Mouse (Mus musculus): ENCODE results near the gene Pdha2.

The Pdha2 gene

DNA sequence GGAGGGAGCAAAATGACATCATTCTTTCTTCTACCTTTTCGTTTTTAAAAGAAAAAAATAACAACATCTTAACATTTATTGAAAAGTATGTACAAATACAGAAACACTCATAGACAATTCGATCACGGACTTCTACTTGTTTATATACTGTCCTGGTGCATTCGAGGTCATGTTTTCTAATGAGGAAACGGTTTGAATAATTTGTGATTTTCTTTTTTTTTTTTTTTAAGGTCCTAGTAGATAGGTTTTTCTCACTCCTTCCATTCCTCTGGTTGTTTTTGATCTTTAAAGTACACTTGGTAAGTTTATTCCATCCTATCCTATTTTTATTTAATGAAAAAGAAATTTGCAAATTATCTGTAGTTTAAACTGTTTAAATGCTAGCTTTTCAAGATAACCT is at the start of gene Pdha2:
Gene Pdha2 (minus strand): TSS at position 101 of the 400 bp plus-strand sequence.
- no peak for DNase-seq (ENCODE audit: low read depth)

DNA sequence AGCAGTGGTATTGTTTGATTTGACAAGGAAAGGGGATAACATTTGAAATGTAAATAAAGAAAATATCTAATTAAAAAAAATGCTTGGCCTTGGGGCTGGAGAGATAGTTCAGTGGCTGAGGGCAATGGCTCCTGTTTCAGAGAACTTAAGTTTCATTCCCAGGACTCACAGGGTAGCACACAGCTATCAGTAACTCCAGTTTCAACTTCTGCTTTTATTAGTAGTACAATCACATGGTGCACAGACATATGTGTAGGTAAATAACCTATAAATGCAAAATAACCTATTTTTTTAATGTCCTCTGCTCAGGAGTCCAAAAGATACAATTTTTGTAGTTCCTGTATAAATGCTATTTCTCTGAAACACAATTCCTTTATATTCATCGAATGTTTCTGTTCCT is 48.4 kb upstream of the Pdha2 start:
- no peak for DNase-seq (ENCODE audit: low read depth)

DNA sequence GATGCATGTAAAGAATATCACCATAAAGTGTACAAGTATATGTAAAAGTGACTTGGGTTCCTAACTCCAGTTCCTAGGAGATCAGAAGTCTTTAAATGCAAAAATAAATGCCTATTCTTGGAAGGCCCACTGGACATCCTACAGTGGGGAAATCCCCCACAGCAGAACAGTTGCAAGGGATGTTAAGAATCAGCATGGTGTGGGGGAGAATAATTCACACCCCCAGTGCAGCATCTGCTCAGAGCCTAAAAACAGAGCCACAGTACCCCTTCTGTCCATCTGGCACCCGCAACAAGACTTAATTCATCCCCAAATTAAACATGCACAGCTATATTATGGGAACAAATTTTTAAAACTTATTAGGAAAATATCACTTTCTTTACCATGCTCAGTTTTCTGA is 39.3 kb upstream of the Pdha2 start:
- DNase-seq (ENCODE audit: low read depth) = no peak

DNA sequence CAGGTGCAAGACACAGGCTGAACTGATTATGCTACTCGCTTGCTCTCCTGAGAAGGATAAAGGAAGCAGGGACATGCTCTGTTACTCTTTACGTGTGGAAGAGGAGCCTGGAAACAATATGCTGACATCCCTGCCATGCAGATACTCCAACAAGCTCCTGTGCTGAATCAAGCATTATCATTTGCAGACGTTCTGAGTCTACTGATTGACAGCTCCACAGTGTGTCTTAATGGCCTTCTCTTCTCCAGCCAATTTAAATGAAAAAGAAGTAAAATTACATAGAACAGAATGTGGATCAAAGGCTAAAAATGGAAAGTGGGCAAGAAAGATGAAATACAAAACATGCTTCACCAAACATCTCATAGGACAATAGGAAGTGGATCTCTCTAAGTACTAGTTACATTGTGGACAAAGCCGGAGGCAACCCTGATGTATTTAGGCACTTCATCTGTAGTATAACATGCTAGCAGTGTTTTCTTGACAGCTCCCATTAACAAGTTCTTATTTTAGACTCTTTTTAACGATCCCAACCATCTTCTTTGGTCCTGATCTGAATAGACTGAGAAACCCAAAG is 32.7 kb upstream of the Pdha2 start:
- no peak for DNase-seq (ENCODE audit: low read depth)

DNA sequence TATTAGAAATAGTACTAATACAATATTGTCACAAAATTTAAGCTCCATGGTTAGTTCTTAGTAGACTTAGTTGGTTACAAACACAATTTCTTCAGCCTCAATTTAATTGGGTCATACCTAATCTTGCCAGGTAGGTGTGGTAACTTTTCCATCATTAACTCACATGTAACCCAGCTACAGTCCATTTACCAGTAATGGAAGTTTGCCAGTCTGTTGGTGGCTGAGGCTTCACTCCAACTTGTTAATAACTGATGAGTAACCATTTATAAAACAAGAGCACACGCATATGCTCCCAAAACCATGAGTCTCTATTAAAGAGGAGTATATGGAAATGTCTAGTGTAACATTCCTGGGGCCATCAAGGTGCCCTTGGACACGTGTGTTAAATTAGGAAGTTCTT is 25.9 kb upstream of the Pdha2 start:
- DNase-seq (ENCODE audit: low read depth) = no peak

DNA sequence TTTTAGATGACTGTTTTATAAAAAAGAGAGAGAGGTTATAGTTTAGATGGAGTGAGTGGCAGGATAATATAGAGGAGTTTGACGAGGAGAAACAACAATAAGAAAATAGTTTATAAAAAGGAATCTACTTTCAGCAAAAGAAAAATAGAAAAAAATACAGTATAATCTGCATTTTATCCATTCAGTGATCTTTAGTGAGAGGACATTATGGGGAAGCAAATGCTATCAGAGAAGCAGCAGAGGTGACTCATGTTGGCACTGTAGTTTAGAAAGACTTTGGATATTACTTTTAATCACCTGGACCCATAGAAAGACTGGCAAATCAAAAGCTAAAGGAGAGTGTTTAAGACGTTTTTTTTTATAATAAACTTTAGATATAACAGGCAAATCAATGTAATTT is 17.0 kb upstream of the Pdha2 start:
- no peak for DNase-seq (ENCODE audit: low read depth)

DNA sequence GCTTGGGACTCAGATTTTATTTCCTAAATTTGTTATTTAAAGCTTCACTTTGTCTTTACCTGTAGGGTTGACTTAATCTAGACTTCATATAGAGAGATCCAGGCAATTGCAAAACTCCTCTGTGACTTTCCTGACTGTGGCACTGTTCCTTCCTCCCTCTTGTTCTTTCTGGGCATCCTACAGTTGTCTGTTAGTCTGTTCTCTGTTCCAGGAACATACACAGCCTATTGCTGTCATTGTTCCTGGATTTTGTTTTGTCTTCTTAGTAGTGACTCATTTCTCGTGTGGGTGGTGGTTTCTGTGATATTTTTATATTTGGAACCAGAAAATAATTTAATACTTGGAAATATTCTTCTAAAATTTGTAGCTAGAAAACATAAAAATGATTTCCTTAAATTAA is 10.2 kb upstream of the Pdha2 start:
- DNase-seq (ENCODE audit: low read depth) = no peak

DNA sequence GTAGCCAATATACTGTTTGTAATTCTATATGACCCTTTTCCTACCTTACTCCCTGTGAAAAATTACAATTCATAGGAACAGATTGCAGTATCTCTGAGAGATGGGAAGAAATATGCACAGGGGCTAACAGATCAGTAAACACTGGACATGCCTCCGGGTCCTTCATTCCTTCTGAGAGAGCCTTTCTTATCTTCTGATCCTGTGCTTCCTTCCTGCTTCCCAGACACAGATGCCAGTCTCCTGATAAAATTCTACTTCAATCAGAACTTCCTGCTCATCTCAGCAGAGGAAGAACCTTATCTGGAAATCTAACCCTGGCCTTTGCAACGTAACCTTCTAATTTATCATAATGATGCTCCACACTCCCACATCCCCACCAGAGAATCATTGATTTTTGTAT is 6.4 kb upstream of the Pdha2 start:
- no peak for DNase-seq (ENCODE audit: low read depth)

DNA sequence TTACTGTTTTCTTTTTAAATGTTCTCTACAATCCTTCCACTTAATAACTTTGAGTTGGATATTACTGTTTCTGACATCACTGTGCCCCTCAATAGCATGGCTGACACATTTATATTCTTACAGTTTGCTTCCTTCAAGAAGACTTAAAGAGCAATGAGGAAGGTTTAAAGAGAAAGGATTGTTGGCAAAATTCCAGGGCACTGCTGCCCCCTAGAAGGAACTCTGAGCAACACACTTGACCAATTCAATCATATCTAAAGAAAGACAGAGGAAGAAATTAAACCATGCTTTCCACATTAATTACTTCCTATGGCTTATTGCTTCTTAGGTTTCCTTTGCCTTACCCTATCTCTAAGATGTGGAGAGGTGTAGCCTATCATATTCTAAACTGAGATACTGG is 4.8 kb upstream of the Pdha2 start:
- no peak for DNase-seq (ENCODE audit: low read depth)

DNA sequence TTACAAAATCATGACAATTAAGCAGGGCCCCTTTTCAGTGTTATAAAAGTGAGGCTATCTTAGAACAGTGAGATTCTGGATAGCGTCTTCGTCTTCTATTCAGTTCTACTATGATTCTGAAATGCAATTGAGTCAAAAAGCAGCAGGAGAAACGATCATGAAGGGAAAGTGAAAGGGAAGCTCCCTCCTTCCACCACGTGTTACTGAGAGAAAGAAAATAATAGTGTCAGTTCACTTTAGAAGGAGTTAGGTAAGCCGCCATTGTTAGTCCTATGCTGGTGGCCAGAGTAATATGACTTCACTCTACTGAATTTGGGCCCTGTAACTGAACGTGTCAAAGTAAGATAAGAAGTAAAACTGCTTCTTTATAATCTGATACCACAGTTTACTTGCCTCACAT is 4.1 kb upstream of the Pdha2 start:
- no peak for DNase-seq (ENCODE audit: low read depth)

DNA sequence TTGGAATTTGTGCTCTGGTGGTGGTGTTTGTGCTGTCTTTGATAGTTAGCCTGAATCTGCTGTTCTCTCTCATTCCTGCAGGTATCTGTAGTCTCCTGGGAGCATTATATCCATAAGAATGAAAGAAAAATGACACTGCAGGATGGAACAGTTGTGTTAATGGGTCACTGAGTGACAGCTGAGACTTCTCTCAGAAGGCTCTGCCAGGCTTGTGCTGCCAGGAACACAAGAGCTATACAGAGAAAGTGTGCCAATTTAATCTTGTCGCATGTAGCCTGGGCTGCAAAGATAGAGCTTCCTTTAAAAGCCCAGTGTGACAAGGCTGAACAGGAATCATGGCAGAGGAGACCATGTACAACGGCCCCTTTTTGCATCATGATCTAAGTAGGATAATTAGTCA is 2.6 kb upstream of the Pdha2 start:
- DNase-seq (ENCODE audit: low read depth) = no peak

DNA sequence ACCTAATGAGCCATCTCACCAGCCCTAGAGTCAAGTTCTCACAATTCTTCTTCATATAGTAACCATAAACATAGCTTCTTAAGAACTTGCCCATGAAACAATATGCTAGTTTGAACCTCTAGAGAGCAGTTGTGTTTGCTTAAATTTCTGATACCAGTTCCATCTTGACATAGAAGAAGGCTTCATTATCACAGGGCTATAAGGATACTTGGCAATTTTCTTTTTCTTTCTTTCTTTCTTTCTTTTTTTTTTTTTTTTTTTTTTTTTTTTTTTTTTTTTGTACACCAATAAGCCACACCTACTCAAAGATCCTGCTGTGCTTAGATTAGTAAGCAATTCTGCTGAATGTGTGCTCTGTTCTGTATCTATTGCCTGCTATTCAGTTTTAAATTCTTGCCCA is 2.0 kb upstream of the Pdha2 start:
- DNase-seq (ENCODE audit: low read depth) = no peak

DNA sequence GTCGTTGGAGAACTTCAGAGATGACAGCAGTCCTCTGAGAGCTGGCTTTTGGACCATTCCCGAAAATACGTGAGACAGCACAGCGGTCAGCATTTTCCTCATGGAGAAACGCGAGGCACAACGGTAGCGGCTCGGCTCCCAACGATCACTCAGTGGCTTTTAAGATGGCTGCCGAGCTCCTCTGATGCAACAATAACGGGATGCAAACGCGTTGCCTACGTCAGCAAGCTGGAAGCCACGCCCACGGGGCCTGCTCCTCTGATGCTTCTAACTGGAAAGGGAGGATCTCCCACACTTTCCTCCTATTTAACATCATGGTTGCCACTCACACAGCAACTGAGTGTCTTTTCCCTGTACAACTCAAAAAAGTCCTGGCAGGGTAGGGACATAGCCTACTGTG is 511 bp downstream of the Pdha2 start:
- no peak for DNase-seq (ENCODE audit: low read depth)

DNA sequence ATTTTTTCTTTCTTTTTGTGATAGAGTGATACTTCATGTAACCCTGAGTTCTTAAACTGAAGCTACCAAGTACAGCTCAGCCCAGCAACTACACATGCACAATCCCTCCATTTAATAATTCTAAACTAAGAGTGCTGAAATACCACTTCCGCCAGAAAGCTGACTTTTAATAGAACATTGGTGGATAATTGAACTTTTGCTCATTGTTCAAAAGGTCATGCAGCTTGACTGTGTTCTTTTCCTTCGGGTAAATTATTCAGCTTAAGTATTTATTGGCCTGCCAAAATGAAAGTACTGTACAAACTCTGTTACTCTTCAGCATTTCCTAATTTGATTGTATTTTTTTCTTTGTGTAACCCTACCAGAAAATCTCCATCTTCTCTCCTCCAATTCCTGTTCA is 10.4 kb downstream of the Pdha2 start:
- no peak for DNase-seq (ENCODE audit: low read depth)

DNA sequence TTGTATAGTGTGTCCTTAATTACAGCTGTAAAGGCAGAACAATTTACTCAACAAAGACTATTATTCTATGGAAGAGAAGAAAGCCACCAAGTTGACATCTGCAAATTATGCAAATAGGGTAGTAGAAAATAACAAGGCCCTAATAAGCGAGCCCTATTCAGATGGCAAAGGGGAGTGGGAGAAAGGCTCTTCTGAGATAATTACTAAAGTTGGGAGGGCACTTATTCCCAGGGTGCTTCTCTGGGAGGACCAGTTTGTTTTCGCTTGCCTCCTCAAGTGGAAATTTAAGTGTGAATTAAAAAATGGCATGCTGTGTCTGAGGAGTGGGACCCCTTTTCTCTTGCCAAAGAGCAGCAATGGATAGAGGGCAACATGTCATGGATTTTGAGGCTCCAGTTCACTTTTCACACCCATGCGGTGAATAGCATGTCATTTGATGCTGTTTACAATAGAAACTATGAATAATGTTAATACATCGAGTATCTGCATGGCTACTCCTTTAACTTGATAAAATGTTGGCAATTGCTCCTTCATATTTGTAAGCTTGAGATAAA is 14.8 kb downstream of the Pdha2 start:
- no peak for DNase-seq (ENCODE audit: low read depth)

DNA sequence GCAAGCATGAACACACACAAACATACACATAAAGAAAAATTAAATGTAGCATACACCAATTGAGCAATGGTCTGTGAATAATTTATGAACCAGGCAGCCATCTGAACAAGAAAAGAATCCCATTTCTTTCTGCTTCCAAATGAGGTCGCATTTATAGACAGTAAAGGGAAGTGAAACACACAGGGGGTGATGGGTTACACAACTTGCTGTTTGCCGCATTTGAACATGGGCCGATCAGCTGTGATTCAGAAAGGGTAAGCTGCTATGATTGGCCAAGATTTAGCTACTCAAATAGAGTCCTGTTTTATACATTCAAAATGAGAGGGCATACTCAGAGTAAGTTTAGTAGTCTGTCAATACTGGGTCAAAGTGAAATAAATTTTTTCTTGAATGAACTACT is 20.5 kb downstream of the Pdha2 start:
- no peak for DNase-seq (ENCODE audit: low read depth)

DNA sequence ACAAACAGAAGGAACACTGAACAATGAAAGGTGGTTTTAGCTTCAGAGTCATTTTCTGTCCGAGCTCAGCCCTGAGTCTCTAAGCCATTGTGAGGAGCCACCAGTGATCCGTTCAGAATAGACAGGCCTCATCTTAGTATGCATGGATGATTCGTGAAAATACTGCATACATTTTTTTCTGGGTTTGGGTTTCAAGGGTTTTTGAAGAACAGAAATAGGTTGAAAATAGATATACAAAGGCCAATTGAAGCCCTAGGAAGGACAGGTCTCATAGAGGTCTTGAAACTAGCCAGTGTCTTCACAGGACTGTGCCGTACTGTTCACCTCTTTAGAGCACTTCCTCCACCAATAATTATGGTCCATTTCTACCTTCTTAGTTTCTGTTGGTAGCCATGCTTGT is 21.7 kb downstream of the Pdha2 start:
- no peak for DNase-seq (ENCODE audit: low read depth)

DNA sequence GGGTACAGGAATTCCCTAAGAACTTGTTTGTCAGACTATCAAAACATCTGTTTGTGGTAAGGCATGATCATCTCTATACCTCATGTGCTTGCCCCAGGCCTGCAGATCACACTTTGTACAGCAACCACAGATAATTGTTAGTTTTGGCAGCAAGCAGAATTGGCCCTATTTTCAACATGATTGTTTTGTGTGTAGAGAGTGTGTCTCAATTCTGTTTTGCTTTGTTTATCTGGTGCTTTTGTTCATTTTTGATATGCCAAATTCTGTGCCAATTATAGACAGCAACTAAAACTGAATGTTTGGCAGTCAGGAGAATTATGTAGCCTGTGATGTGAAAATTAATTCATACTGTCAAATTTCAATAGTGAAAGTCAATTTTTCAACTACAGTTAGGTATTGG is 51.2 kb downstream of the Pdha2 start:
- no peak for DNase-seq (ENCODE audit: low read depth)
